Mouse (Mus musculus): ENCODE measurements around the gene Ubl3. TPM values are rescaled to one million over a fixed set of nuclear protein-coding genes. Genes with fewer than 3 reads are reported as not detected.
A peak's percentile ranks its signal among the peaks of the same experiment; 100 is the strongest.

Ubl3 gene
- polyA plus RNA-seq, 1 experiment from 2014 or later: 73.2 TPM

GRCm38 (mm10) chr5:148572676-148573075 is 20.1 kb upstream of the Ubl3 start:
- H3K27ac ChIP-seq (replicated peaks; ENCODE audit: low read depth, low read length): no peak overlapping the region
- no peak for ATAC-seq (ENCODE audit: low read depth)

GRCm38 (mm10) chr5:148570571-148571304 is 18.1 kb upstream of the Ubl3 start:
- no peak for ATAC-seq (ENCODE audit: low read depth)
- no peak for DNase-seq (ENCODE audit: low spot score)
- 74% methylated on average over 14 of the region's 14 CpGs for WGBS
- no peak overlapping the region for H3K27ac ChIP-seq (replicated peaks; ENCODE audit: low read depth, low read length)
- no peaks in the 10 kb centered on the region for H3K36me3 ChIP-seq (ENCODE audit: control insufficient read depth, insufficient read depth, low read length)
- H3K4me2 ChIP-seq (ENCODE audit: low read depth, low read length): no peak overlapping the region
- H3K9me3 ChIP-seq (ENCODE audit: control insufficient read depth, low read length): no peaks in the 10 kb centered on the region
- H3K4me3 ChIP-seq (ENCODE audit: low read depth, low read length): no peak overlapping the region
- H3K4me1 ChIP-seq (ENCODE audit: control insufficient read depth, insufficient read depth, low read length): peaks cover 4% of the 10 kb centered on the region; the same call in 1 of the 2 replicates
- no peak overlapping the region for H3K9ac ChIP-seq (ENCODE audit: low read depth, low read length)
- no peaks in the 10 kb centered on the region for H3K27me3 ChIP-seq (replicated peaks; ENCODE audit: control insufficient read depth, insufficient read depth, low read length)

More at GRCm38 (mm10) chr5:148572676-148573075, 20.1 kb upstream of the Ubl3 start:
- H3K36me3 ChIP-seq (ENCODE audit: control insufficient read depth, insufficient read depth, low read length): no peaks in the 10 kb centered on the region
- H3K4me3 ChIP-seq (ENCODE audit: low read depth, low read length): no peak overlapping the region
- 74% methylated on average over 5 of the region's 5 CpGs for WGBS
- H3K9ac ChIP-seq (ENCODE audit: low read depth, low read length): no peak overlapping the region
- DNase-seq (ENCODE audit: low spot score): no peak
- no peaks in the 10 kb centered on the region for H3K27me3 ChIP-seq (replicated peaks; ENCODE audit: control insufficient read depth, insufficient read depth, low read length)
- no peaks in the 10 kb centered on the region for H3K9me3 ChIP-seq (ENCODE audit: control insufficient read depth, low read length)
- H3K4me2 ChIP-seq (ENCODE audit: low read depth, low read length): no peak overlapping the region
- peaks cover 4% of the 10 kb centered on the region; the same call in 1 of the 2 replicates for H3K4me1 ChIP-seq (ENCODE audit: control insufficient read depth, insufficient read depth, low read length)

- DNase-seq (ENCODE audit: low spot score): peak; percentile 55
- H3K4me1 ChIP-seq (ENCODE audit: control insufficient read depth, insufficient read depth, low read length): no peaks in the 10 kb centered on the region
- H3K4me3 ChIP-seq (ENCODE audit: low read depth, low read length): no peak overlapping the region
- no peak overlapping the region for H3K9ac ChIP-seq (ENCODE audit: low read depth, low read length)
- WGBS: 62% methylated on average over 13 of the region's 13 CpGs
- no peaks in the 10 kb centered on the region for H3K9me3 ChIP-seq (ENCODE audit: control insufficient read depth, low read length)
- H3K36me3 ChIP-seq (ENCODE audit: control insufficient read depth, insufficient read depth, low read length): no peaks in the 10 kb centered on the region
- H3K27ac ChIP-seq (replicated peaks; ENCODE audit: low read depth, low read length): no peak overlapping the region
- H3K4me2 ChIP-seq (ENCODE audit: low read depth, low read length): no peak overlapping the region
- no peaks in the 10 kb centered on the region for H3K27me3 ChIP-seq (replicated peaks; ENCODE audit: control insufficient read depth, insufficient read depth, low read length)
- ATAC-seq (ENCODE audit: low read depth): peak; percentile 44; the same call in 1 of the 2 replicates
These were observed 16.9 kb upstream of the Ubl3 start for GRCm38 (mm10) chr5:148569444-148569843.

- no peak for ATAC-seq (ENCODE audit: low read depth)
- DNase-seq (ENCODE audit: low spot score): no peak
- Histone ChIP-seq H3K9ac (ENCODE audit: low read depth, low read length) (no peak overlapping the region), H3K36me3 (ENCODE audit: control insufficient read depth, insufficient read depth, low read length) (no peaks in the 10 kb centered on the region), H3K27me3 (replicated peaks; ENCODE audit: control insufficient read depth, insufficient read depth, low read length) (no peaks in the 10 kb centered on the region), H3K4me3 (ENCODE audit: low read depth, low read length) (no peak overlapping the region), H3K4me2 (ENCODE audit: low read depth, low read length) (no peak overlapping the region), H3K9me3 (ENCODE audit: control insufficient read depth, low read length) (no peaks in the 10 kb centered on the region), H3K4me1 (ENCODE audit: control insufficient read depth, insufficient read depth, low read length) (no peaks in the 10 kb centered on the region), H3K27ac (replicated peaks; ENCODE audit: low read depth, low read length) (no peak overlapping the region)
- WGBS: 42% methylated on average over 6 of the region's 6 CpGs
These were observed 13.0 kb upstream of the Ubl3 start for GRCm38 (mm10) chr5:148565636-148566035.

- Histone ChIP-seq H3K9ac (ENCODE audit: low read depth, low read length) (no peak overlapping the region), H3K9me3 (ENCODE audit: control insufficient read depth, low read length) (no peaks in the 10 kb centered on the region), H3K4me1 (ENCODE audit: control insufficient read depth, insufficient read depth, low read length) (no peaks in the 10 kb centered on the region), H3K27ac (replicated peaks; ENCODE audit: low read depth, low read length) (no peak overlapping the region), H3K36me3 (ENCODE audit: control insufficient read depth, insufficient read depth, low read length) (no peaks in the 10 kb centered on the region), H3K27me3 (replicated peaks; ENCODE audit: control insufficient read depth, insufficient read depth, low read length) (no peaks in the 10 kb centered on the region), H3K4me2 (ENCODE audit: low read depth, low read length) (no peak overlapping the region), H3K4me3 (ENCODE audit: low read depth, low read length) (no peak overlapping the region)
- DNase-seq (ENCODE audit: low spot score) (no peak), ATAC-seq (ENCODE audit: low read depth) (no peak)
- 66% methylated on average over 3 of the region's 3 CpGs for whole genome bisulfite sequencing
These were observed 11.5 kb upstream of the Ubl3 start for GRCm38 (mm10) chr5:148564073-148564472.

GRCm38 (mm10) chr5:148563281-148563680 is 10.7 kb upstream of the Ubl3 start:
- H3K27ac ChIP-seq (replicated peaks; ENCODE audit: low read depth, low read length): no peak overlapping the region
- no peak overlapping the region for H3K9ac ChIP-seq (ENCODE audit: low read depth, low read length)
- no peaks in the 10 kb centered on the region for H3K4me1 ChIP-seq (ENCODE audit: control insufficient read depth, insufficient read depth, low read length)
- no peaks in the 10 kb centered on the region for H3K36me3 ChIP-seq (ENCODE audit: control insufficient read depth, insufficient read depth, low read length)
- no peaks in the 10 kb centered on the region for H3K9me3 ChIP-seq (ENCODE audit: control insufficient read depth, low read length)
- no peak overlapping the region for H3K4me3 ChIP-seq (ENCODE audit: low read depth, low read length)
- H3K4me2 ChIP-seq (ENCODE audit: low read depth, low read length): no peak overlapping the region
- no peak for ATAC-seq (ENCODE audit: low read depth)
- no peak for DNase-seq (ENCODE audit: low spot score)
- WGBS: 82% methylated on average over 4 of the region's 4 CpGs
- H3K27me3 ChIP-seq (replicated peaks; ENCODE audit: control insufficient read depth, insufficient read depth, low read length): no peaks in the 10 kb centered on the region

- DNase-seq (ENCODE audit: low spot score): no peak
- Histone ChIP-seq H3K36me3 (ENCODE audit: control insufficient read depth, insufficient read depth, low read length) (no peaks in the 10 kb centered on the region), H3K4me3 (ENCODE audit: low read depth, low read length) (no peak overlapping the region), H3K9ac (ENCODE audit: low read depth, low read length) (no peak overlapping the region), H3K9me3 (ENCODE audit: control insufficient read depth, low read length) (no peaks in the 10 kb centered on the region), H3K4me1 (ENCODE audit: control insufficient read depth, insufficient read depth, low read length) (no peaks in the 10 kb centered on the region), H3K27me3 (replicated peaks; ENCODE audit: control insufficient read depth, insufficient read depth, low read length) (no peaks in the 10 kb centered on the region), H3K27ac (replicated peaks; ENCODE audit: low read depth, low read length) (no peak overlapping the region), H3K4me2 (ENCODE audit: low read depth, low read length) (no peak overlapping the region)
- WGBS: 83% methylated on average over 8 of the region's 8 CpGs
- ATAC-seq (ENCODE audit: low read depth): no peak
These were observed 9.6 kb upstream of the Ubl3 start for GRCm38 (mm10) chr5:148562235-148562634.

GRCm38 (mm10) chr5:148559261-148559958 is 6.8 kb upstream of the Ubl3 start:
- no peaks in the 10 kb centered on the region for H3K36me3 ChIP-seq (ENCODE audit: control insufficient read depth, insufficient read depth, low read length)
- ATAC-seq (ENCODE audit: low read depth) (no peak), DNase-seq (ENCODE audit: low spot score) (no peak)
- no peaks in the 10 kb centered on the region for H3K27me3 ChIP-seq (replicated peaks; ENCODE audit: control insufficient read depth, insufficient read depth, low read length)
- no peak overlapping the region for H3K9ac ChIP-seq (ENCODE audit: low read depth, low read length)
- no peak overlapping the region for H3K27ac ChIP-seq (replicated peaks; ENCODE audit: low read depth, low read length)
- H3K9me3 ChIP-seq (ENCODE audit: control insufficient read depth, low read length): no peaks in the 10 kb centered on the region
- no peak overlapping the region for H3K4me2 ChIP-seq (ENCODE audit: low read depth, low read length)
- H3K4me3 ChIP-seq (ENCODE audit: low read depth, low read length): no peak overlapping the region
- 81% methylated on average over 15 of the region's 15 CpGs for WGBS
- peaks cover 7% of the 10 kb centered on the region; the same call in 1 of the 2 replicates for H3K4me1 ChIP-seq (ENCODE audit: control insufficient read depth, insufficient read depth, low read length)
